Mouse (Mus musculus) stomach, postnatal 0 days (tissue): ENCODE measurements around the gene Cplane1. TPM values are rescaled to one million over a fixed set of nuclear protein-coding genes. Genes with fewer than 3 reads are reported as not detected.

Experiments used
- ATAC-seq: fragments of 200-750 bp; cut with Nextera tagmentation; 2 replicates; pipeline ENCODE4 v1.8.0; 2017; ENCODE audit not compliant: low FRiP score, low TSS enrichment
- DNase-seq: peaks from one replicate; pipeline ENCODE4 v3.0.0-alpha.2; 2016; ENCODE audit warnings: low spot score
- H3K27ac ChIP-seq: fragments of 300-500 bp; sonication (generic); replicated peaks from 2 replicates; pipeline ENCODE4 v1.5.1; 2014; ENCODE audit warnings: mild to moderate bottlenecking, control low read depth
- H3K27me3 ChIP-seq: fragments of 300-500 bp; sonication (generic); 2 replicates; pipeline ENCODE4 v1.6.1; 2014; ENCODE audit warnings: low read length; ENCODE audit not compliant: control insufficient read depth, insufficient read depth
- H3K36me3 ChIP-seq: fragments of 300-500 bp; sonication (generic); 2 replicates; pipeline ENCODE4 v1.6.1; 2014; ENCODE audit warnings: low read length, mixed read lengths; ENCODE audit not compliant: control insufficient read depth, insufficient read depth
- H3K4me1 ChIP-seq: fragments of 300-500 bp; sonication (generic); replicated peaks from 2 replicates; pipeline ENCODE4 v1.6.1; 2014; ENCODE audit warnings: antibody characterized with exemption; ENCODE audit not compliant: control insufficient read depth, insufficient read depth
- H3K4me2 ChIP-seq: fragments of 300-500 bp; sonication (generic); replicated peaks from 2 replicates; pipeline ENCODE4 v1.6.1; 2014; ENCODE audit warnings: low read depth, mild to moderate bottlenecking, control low read depth, moderate library complexity
- H3K4me3 ChIP-seq: fragments of 300-500 bp; sonication (generic); 2 replicates; pipeline ENCODE4 v1.5.1; 2014; ENCODE audit warnings: low read depth, low read length, control low read depth
- H3K9ac ChIP-seq: fragments of 300-500 bp; sonication (generic); 2 replicates; pipeline ENCODE4 v1.6.1; 2014; ENCODE audit warnings: mild to moderate bottlenecking, low read length, control low read depth, mixed read lengths
- H3K9me3 ChIP-seq: fragments of 300-500 bp; sonication (generic); 2 replicates; pipeline ENCODE4 v1.6.1; 2016; ENCODE audit warnings: low read length; ENCODE audit not compliant: control insufficient read depth
- CTCF ChIP-seq: IDR thresholded peaks from 2 replicates; pipeline ENCODE4 v1.5.1; 2016; ENCODE audit warnings: antibody characterized with exemption, low read depth, mild to moderate bottlenecking, moderate library complexity
- EP300 ChIP-seq: optimal IDR thresholded peaks from 2 replicates; pipeline ENCODE3; 2016; ENCODE audit warnings: antibody characterized with exemption
- WGBS: fragments of 180-500 bp; shearing (Covaris S2); extraction: QIAGEN DNeasy Blood & Tissue Kit; methylation state at CpG from one replicate; pipeline ENCODE4 v1.1.7; 2014; 5-methylcytosine and 5-hydroxymethylcytosine counted together
- polyA plus RNA-seq: library from polyadenylated mRNA; unstranded; fragments of >200 nt; fragmentation: Nextera tagmentation; extraction: Ambion mirVana; gene quantifications from 2 replicates; pipeline ENCODE4 v1.2.1, GENCODE M21; 2015

The Cplane1 gene
- 1.9 and 2.0 TPM in 2 replicates for polyA plus RNA-seq

DNA sequence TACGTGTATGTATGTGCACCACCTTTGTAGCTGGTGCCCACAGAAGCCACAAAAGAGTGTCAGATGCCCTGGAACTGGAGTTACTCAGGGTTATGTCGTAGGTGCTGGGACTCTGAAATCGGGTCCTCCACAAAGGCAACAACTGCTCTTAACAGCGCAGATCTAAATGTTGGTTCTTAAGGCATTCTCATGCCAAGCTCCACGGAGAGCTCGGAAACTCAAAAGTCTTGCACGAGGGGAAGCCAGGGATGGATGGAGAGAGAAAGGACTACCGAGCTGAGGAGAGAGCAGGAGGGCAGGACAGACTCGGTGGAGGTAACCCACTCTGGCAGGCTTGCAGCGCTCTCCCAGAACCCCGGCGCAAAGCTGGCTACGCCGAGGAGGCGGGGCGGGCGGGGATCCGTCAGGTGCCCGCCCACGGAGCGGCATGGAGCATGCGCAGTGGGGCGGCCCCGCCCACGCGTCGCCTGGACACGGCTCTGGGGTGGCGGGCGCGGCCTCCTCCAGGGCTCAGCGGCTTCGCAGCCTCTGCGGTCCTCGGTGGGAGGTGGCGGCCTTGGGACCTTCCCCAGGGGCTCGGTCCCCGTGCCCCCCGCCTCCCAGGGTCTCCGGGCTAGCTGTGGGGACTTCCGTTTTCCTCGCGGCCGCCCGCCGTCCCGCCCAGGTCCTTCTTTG, at the start of gene Cplane1:
Gene Cplane1, plus strand, starts transcription at position 516 of the 675 bp plus-strand sequence.
- H3K9me3 ChIP-seq: no peaks in the 10 kb centered on the region
- H3K36me3 ChIP-seq: peaks cover 3% of the 10 kb centered on the region; the same call in 1 of the 2 replicates
- peak within 1 kb of the TSS; percentile 69 for H3K4me2 ChIP-seq
- WGBS: under 1% methylated on average over 44 of the region's 47 CpGs
- peak; percentile 99 for ATAC-seq
- H3K27me3 ChIP-seq: no peaks in the 10 kb centered on the region
- H3K4me1 ChIP-seq: no peaks in the 10 kb centered on the region
- H3K9ac ChIP-seq: peak within 1 kb of the TSS; percentile 88
- TF ChIP-seq CTCF (no peak), EP300 (no peak)
- peak; percentile 96 for DNase-seq
- peak within 1 kb of the TSS; percentile 92 for H3K4me3 ChIP-seq
- peak within 1 kb of the TSS; percentile 77 for H3K27ac ChIP-seq

- WGBS: 80% methylated on average over 1 of the region's 1 CpGs
- no peak overlapping the region for H3K9ac ChIP-seq
- peak; percentile 27 for TF ChIP-seq CTCF
- no peak for TF ChIP-seq EP300
- H3K4me1 ChIP-seq: no peaks in the 10 kb centered on the region
- no peaks in the 10 kb centered on the region for H3K27me3 ChIP-seq
- H3K9me3 ChIP-seq: no peaks in the 10 kb centered on the region
- ATAC-seq (no peak), DNase-seq (no peak)
- 0 out of 2 replicates have a peak, but pooled peaks cover 20% of the 10 kb centered on the region for H3K36me3 ChIP-seq
- no peak overlapping the region for H3K4me2 ChIP-seq
- no peak overlapping the region for H3K27ac ChIP-seq
- no peak overlapping the region for H3K4me3 ChIP-seq
These were observed 39.6 kb upstream of the Cplane1 start for GRCm38 (mm10) chr15:8129281-8129680.

DNA sequence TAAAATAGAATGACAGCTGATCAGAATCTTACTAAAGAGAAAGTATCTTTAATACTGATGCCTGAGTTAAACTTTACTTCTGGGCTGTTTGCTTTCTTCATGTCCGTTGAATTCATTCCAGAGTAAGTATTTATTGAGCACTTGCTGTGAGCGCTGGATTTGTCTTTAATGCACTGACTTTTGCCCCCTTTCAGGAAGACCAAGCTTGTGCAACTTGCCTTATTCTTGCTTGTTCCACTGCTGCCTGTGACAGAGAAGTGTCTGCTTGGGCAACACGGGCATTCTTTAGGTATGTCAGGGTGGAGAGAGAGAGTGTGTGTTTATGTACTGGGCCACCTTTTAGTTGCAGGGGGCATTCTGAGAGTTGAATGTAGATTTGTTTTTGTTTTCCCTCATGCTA, 37.6 kb upstream of the Cplane1 start:
- 93% methylated on average over 3 of the region's 3 CpGs for WGBS
- no peaks in the 10 kb centered on the region for H3K27me3 ChIP-seq
- no peak overlapping the region for H3K9ac ChIP-seq
- TF ChIP-seq EP300 (no peak), CTCF (no peak)
- H3K36me3 ChIP-seq: peaks cover 26% of the 10 kb centered on the region; the same call in 1 of the 2 replicates
- no peak overlapping the region for H3K4me3 ChIP-seq
- ATAC-seq (no peak), DNase-seq (no peak)
- H3K4me1 ChIP-seq: no peaks in the 10 kb centered on the region
- H3K9me3 ChIP-seq: no peaks in the 10 kb centered on the region
- no peak overlapping the region for H3K4me2 ChIP-seq
- no peak overlapping the region for H3K27ac ChIP-seq

GRCm38 (mm10) chr15:8131761-8132160, 37.1 kb upstream of the Cplane1 start:
- Histone ChIP-seq H3K36me3 (peaks cover 29% of the 10 kb centered on the region; the same call in 1 of the 2 replicates), H3K9ac (no peak overlapping the region), H3K4me3 (no peak overlapping the region), H3K27ac (no peak overlapping the region), H3K4me1 (no peaks in the 10 kb centered on the region), H3K4me2 (no peak overlapping the region), H3K9me3 (no peaks in the 10 kb centered on the region), H3K27me3 (no peaks in the 10 kb centered on the region)
- DNase-seq (no peak), ATAC-seq (no peak)
- no peak for TF ChIP-seq CTCF
- TF ChIP-seq EP300: no peak

DNA sequence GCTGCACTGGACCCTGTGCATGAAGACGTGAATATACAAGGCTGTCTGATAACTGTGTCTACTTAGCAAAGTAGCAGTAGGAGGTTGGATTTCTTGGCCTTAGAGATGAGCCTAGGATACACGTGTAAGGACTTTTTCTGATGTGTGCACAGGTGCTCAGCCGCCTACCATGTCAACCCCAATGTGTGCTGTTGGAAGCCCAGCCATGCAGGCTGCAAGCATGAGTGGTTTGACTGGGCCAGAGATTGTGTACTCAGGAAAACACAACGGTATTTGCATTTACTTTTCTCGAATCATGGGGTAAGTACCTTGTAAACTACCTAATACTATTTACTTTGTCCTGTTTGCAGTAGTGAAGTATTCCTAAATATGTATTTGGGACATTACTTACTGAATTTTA, 33.3 kb upstream of the Cplane1 start:
- WGBS: 74% methylated on average over 5 of the region's 5 CpGs

DNA sequence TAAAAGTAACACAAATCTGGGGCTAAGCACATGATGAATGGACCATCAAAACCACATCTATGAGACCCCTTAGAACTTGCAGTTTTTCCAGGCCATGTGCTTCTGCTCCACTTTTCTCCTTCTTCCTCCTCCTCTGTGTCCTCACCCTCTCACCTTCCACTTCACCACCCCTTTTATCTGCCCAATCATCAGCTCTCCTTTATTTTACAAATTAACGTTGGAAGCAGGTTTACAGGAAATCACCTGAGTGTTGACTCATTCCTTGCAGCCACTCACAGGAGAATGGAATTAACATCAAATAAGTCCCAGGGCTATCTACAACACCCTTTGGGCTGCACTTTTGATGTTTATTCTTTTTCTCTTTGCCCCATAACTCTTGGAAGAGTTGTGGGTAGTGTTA, 7.1 kb upstream of the Cplane1 start:
- ATAC-seq (no peak), DNase-seq (no peak)
- TF ChIP-seq EP300 (no peak), CTCF (no peak)
- peaks cover 3% of the 10 kb centered on the region; the same call in 1 of the 2 replicates for H3K36me3 ChIP-seq
- no peak overlapping the region for H3K4me2 ChIP-seq
- no peak overlapping the region for H3K9ac ChIP-seq
- WGBS: 63% methylated on average over 1 of the region's 1 CpGs
- H3K27ac ChIP-seq: no peak overlapping the region
- no peaks in the 10 kb centered on the region for H3K27me3 ChIP-seq
- no peaks in the 10 kb centered on the region for H3K4me1 ChIP-seq
- H3K9me3 ChIP-seq: no peaks in the 10 kb centered on the region
- H3K4me3 ChIP-seq: no peak overlapping the region

More for the DNA sequence above, 33.3 kb upstream of the Cplane1 start:
- no peak overlapping the region for H3K4me3 ChIP-seq
- no peaks in the 10 kb centered on the region for H3K4me1 ChIP-seq
- no peaks in the 10 kb centered on the region for H3K9me3 ChIP-seq
- H3K27me3 ChIP-seq: no peaks in the 10 kb centered on the region
- TF ChIP-seq CTCF (no peak), EP300 (no peak)
- no peak overlapping the region for H3K9ac ChIP-seq
- ATAC-seq (no peak), DNase-seq (no peak)
- H3K36me3 ChIP-seq: peaks cover 27% of the 10 kb centered on the region
- no peak overlapping the region for H3K27ac ChIP-seq
- H3K4me2 ChIP-seq: no peak overlapping the region
